Mouse (Mus musculus): ENCODE measurements around the gene Frmd6.

DNA sequence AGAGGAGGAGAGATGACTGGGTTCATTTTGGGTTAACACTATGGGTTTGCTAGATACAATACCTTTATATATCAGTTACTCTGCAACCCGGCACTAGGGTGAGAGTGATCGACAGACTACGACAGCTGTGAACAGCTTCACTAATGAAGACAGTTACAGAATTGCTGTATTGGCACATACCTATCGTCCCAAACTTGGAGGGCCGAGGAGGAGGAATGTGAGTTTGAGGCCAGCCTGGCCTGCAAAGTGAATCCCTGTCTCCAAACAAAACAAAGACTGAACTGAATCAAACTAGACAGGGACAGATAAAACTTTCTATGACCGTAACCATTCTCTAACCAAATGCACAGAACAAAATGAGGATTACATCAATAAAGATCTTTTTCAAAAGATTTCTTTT, 36.0 kb upstream of the Frmd6 start:
- TF ChIP-seq CTCF (IDR thresholded peaks at IDR 0.05; ENCODE audit: extremely low read depth, insufficient read depth, low read length) = no peak
- no peak for TF ChIP-seq POLR2A (IDR thresholded peaks at IDR 0.05; ENCODE audit: extremely low read depth, insufficient read depth, low read length)

Data from cortical plate, adult 2 months (tissue).